Mouse (Mus musculus): ENCODE data around the gene Aldh3b3.

GRCm38 (mm10) chr19:3959030-3959429 is 585 bp downstream of the Aldh3b3 start:
- TF ChIP-seq CTCF (IDR thresholded peaks at IDR 0.05; ENCODE audit: low read depth) (no peak), EP300 (IDR thresholded peaks at IDR 0.05; ENCODE audit: low read depth) (no peak)

Data from heart, postnatal 0 days (tissue).